Mouse (Mus musculus): Measurements from ENCODE around the gene Oas1g.

- no peak for TF ChIP-seq CTCF (IDR thresholded peaks at IDR 0.05; ENCODE audit: low read depth, low read length)
- TF ChIP-seq POLR2A (IDR thresholded peaks at IDR 0.05; ENCODE audit: borderline replicate concordance, low read depth, low read length), result no peak
These were observed 418 bp upstream of the Oas1g start for GRCm38 (mm10) chr5:120887831-120888230.

Data from bone marrow macrophage, adult 2 months (primary cell).